Mouse (Mus musculus) intestine, embryonic 15.5 days (tissue): ENCODE measurements at regions not wholly inside any gene's neighbourhood (a gene's known extent, or its start where the extent isn't known, plus 50 kb on each side); places are given as distances from the start of the nearest gene placed in this dataset.

ENCODE experiments used
- ATAC-seq: fragments of 200-750 bp; cut with Nextera tagmentation; 2 replicates; pipeline ENCODE4 v1.8.0; 2017; ENCODE audit warnings: moderate TSS enrichment, moderate library complexity
- H3K27ac ChIP-seq: fragments of 300-500 bp; sonication (generic); 2 replicates; pipeline ENCODE4 v1.5.1; 2015; ENCODE audit warnings: mild to moderate bottlenecking, inconsistent platforms
- H3K27me3 ChIP-seq: fragments of 300-500 bp; sonication (generic); replicated peaks from 2 replicates; pipeline ENCODE4 v1.6.1; 2015; ENCODE audit warnings: inconsistent platforms
- H3K36me3 ChIP-seq: fragments of 300-500 bp; sonication (generic); 2 replicates; pipeline ENCODE4 v1.6.1; 2015; ENCODE audit warnings: inconsistent platforms
- H3K4me1 ChIP-seq: fragments of 300-500 bp; sonication (generic); replicated peaks from 2 replicates; pipeline ENCODE4 v1.6.1; 2015; ENCODE audit warnings: inconsistent platforms
- H3K4me2 ChIP-seq: fragments of 300-500 bp; sonication (generic); replicated peaks from 2 replicates; pipeline ENCODE4 v1.6.1; 2015; ENCODE audit warnings: mild to moderate bottlenecking, inconsistent platforms
- H3K4me3 ChIP-seq: fragments of 300-500 bp; sonication (generic); replicated peaks from 2 replicates; pipeline ENCODE4 v1.5.1; 2015; ENCODE audit warnings: inconsistent platforms
- H3K9ac ChIP-seq: fragments of 300-500 bp; sonication (generic); 2 replicates; pipeline ENCODE4 v1.6.1; 2015; ENCODE audit warnings: inconsistent platforms
- H3K9me3 ChIP-seq: fragments of 300-500 bp; sonication (generic); 2 replicates; pipeline ENCODE4 v1.6.1; 2016; ENCODE audit warnings: inconsistent platforms
- WGBS: fragments of 180-500 bp; shearing (Covaris S2); methylation state at CpG from one replicate; pipeline ENCODE4 v1.1.7; 2015; 5-methylcytosine and 5-hydroxymethylcytosine counted together

GRCm38 (mm10) chr1:186349966-186350365 is 232.9 kb upstream of the Lyplal1 start:
- H3K4me3 ChIP-seq = no peak overlapping the region
- no peak overlapping the region for H3K27ac ChIP-seq
- no peaks in the 10 kb centered on the region for H3K27me3 ChIP-seq
- no peaks in the 10 kb centered on the region for H3K4me1 ChIP-seq
- no peaks in the 10 kb centered on the region for H3K36me3 ChIP-seq
- no peak for ATAC-seq
- H3K9me3 ChIP-seq = no peaks in the 10 kb centered on the region
- 82% methylated on average over 2 of the region's 2 CpGs for WGBS
- no peak overlapping the region for H3K4me2 ChIP-seq
- no peak overlapping the region for H3K9ac ChIP-seq

GRCm38 (mm10) chr1:186347413-186348147 is 230.5 kb upstream of the Lyplal1 start:
- no peak for ATAC-seq
- Histone ChIP-seq H3K36me3 (no peaks in the 10 kb centered on the region), H3K27ac (no peak overlapping the region), H3K27me3 (no peaks in the 10 kb centered on the region), H3K9me3 (no peaks in the 10 kb centered on the region), H3K9ac (no peak overlapping the region), H3K4me1 (no peaks in the 10 kb centered on the region), H3K4me2 (no peak overlapping the region), H3K4me3 (no peak overlapping the region)
- 68% methylated on average over 14 of the region's 14 CpGs for WGBS

- WGBS = 82% methylated on average over 6 of the region's 6 CpGs
- Histone ChIP-seq H3K4me1 (no peaks in the 10 kb centered on the region), H3K36me3 (no peaks in the 10 kb centered on the region), H3K4me2 (no peak overlapping the region), H3K4me3 (no peak overlapping the region), H3K27me3 (no peaks in the 10 kb centered on the region), H3K9ac (no peak overlapping the region), H3K27ac (no peak overlapping the region), H3K9me3 (no peaks in the 10 kb centered on the region)
- ATAC-seq = no peak
These were observed 228.3 kb upstream of the Lyplal1 start for GRCm38 (mm10) chr1:186345449-186345848.

- no peak overlapping the region for H3K4me2 ChIP-seq
- ATAC-seq = no peak
- no peak overlapping the region for H3K9ac ChIP-seq
- H3K9me3 ChIP-seq = no peaks in the 10 kb centered on the region
- no peak overlapping the region for H3K27ac ChIP-seq
- H3K4me3 ChIP-seq = no peak overlapping the region
- 17% methylated on average over 2 of the region's 2 CpGs for WGBS
- no peaks in the 10 kb centered on the region for H3K36me3 ChIP-seq
- H3K4me1 ChIP-seq = no peaks in the 10 kb centered on the region
- H3K27me3 ChIP-seq = no peaks in the 10 kb centered on the region
These were observed 225.9 kb upstream of the Lyplal1 start for GRCm38 (mm10) chr1:186342931-186343506.

GRCm38 (mm10) chr1:186342391-186342790 is 225.3 kb upstream of the Lyplal1 start:
- WGBS = 93% methylated on average over 1 of the region's 1 CpGs
- H3K9me3 ChIP-seq = no peaks in the 10 kb centered on the region

GRCm38 (mm10) chr1:186341878-186342277 is 224.8 kb upstream of the Lyplal1 start:
- no peak overlapping the region for H3K4me3 ChIP-seq
- H3K36me3 ChIP-seq = no peaks in the 10 kb centered on the region
- H3K4me2 ChIP-seq = no peak overlapping the region
- H3K9ac ChIP-seq = no peak overlapping the region
- ATAC-seq = no peak
- WGBS = 59% methylated on average over 3 of the region's 3 CpGs
- H3K27ac ChIP-seq = no peak overlapping the region
- no peaks in the 10 kb centered on the region for H3K4me1 ChIP-seq
- H3K9me3 ChIP-seq = no peaks in the 10 kb centered on the region
- no peaks in the 10 kb centered on the region for H3K27me3 ChIP-seq

More at GRCm38 (mm10) chr1:186342391-186342790, 225.3 kb upstream of the Lyplal1 start:
- Histone ChIP-seq H3K27ac (no peak overlapping the region), H3K4me2 (no peak overlapping the region), H3K4me1 (no peaks in the 10 kb centered on the region), H3K9ac (no peak overlapping the region), H3K27me3 (no peaks in the 10 kb centered on the region), H3K36me3 (no peaks in the 10 kb centered on the region), H3K4me3 (no peak overlapping the region)
- ATAC-seq = no peak

GRCm38 (mm10) chr1:186340701-186341100 is 223.6 kb upstream of the Lyplal1 start:
- no peak for ATAC-seq
- H3K9ac ChIP-seq = no peak overlapping the region
- H3K4me2 ChIP-seq = no peak overlapping the region
- H3K4me3 ChIP-seq = no peak overlapping the region
- no peaks in the 10 kb centered on the region for H3K36me3 ChIP-seq
- H3K27me3 ChIP-seq = no peaks in the 10 kb centered on the region
- 69% methylated on average over 3 of the region's 3 CpGs for WGBS
- no peak overlapping the region for H3K27ac ChIP-seq
- H3K4me1 ChIP-seq = no peaks in the 10 kb centered on the region
- H3K9me3 ChIP-seq = no peaks in the 10 kb centered on the region

GRCm38 (mm10) chr1:186317285-186317684 is 200.2 kb upstream of the Lyplal1 start:
- no peak for ATAC-seq
- no peak overlapping the region for H3K27ac ChIP-seq
- H3K9ac ChIP-seq = no peak overlapping the region
- no peaks in the 10 kb centered on the region for H3K27me3 ChIP-seq
- H3K4me3 ChIP-seq = no peak overlapping the region
- H3K4me2 ChIP-seq = no peak overlapping the region
- no peaks in the 10 kb centered on the region for H3K9me3 ChIP-seq
- H3K4me1 ChIP-seq = no peaks in the 10 kb centered on the region
- WGBS = 97% methylated on average over 2 of the region's 2 CpGs
- H3K36me3 ChIP-seq = no peaks in the 10 kb centered on the region

GRCm38 (mm10) chr1:186314180-186314579 is 197.1 kb upstream of the Lyplal1 start:
- H3K4me2 ChIP-seq = no peak overlapping the region
- H3K4me1 ChIP-seq = no peaks in the 10 kb centered on the region
- H3K36me3 ChIP-seq = no peaks in the 10 kb centered on the region
- no peak overlapping the region for H3K27ac ChIP-seq
- H3K4me3 ChIP-seq = no peak overlapping the region
- ATAC-seq = no peak
- no peak overlapping the region for H3K9ac ChIP-seq
- no peaks in the 10 kb centered on the region for H3K9me3 ChIP-seq
- 82% methylated on average over 4 of the region's 4 CpGs for WGBS
- no peaks in the 10 kb centered on the region for H3K27me3 ChIP-seq

GRCm38 (mm10) chr1:186312698-186313097 is 195.6 kb upstream of the Lyplal1 start:
- H3K4me2 ChIP-seq = no peak overlapping the region
- no peak overlapping the region for H3K27ac ChIP-seq
- H3K27me3 ChIP-seq = no peaks in the 10 kb centered on the region
- no peaks in the 10 kb centered on the region for H3K36me3 ChIP-seq
- H3K4me1 ChIP-seq = no peaks in the 10 kb centered on the region
- ATAC-seq = no peak
- no peak overlapping the region for H3K4me3 ChIP-seq
- WGBS = 91% methylated on average over 9 of the region's 9 CpGs
- H3K9me3 ChIP-seq = no peaks in the 10 kb centered on the region
- H3K9ac ChIP-seq = no peak overlapping the region

- no peaks in the 10 kb centered on the region for H3K36me3 ChIP-seq
- no peaks in the 10 kb centered on the region for H3K27me3 ChIP-seq
- no peak overlapping the region for H3K9ac ChIP-seq
- no peak overlapping the region for H3K4me3 ChIP-seq
- no peak overlapping the region for H3K4me2 ChIP-seq
- H3K4me1 ChIP-seq = no peaks in the 10 kb centered on the region
- 69% methylated on average over 7 of the region's 7 CpGs for WGBS
- no peak for ATAC-seq
- no peak overlapping the region for H3K27ac ChIP-seq
- no peaks in the 10 kb centered on the region for H3K9me3 ChIP-seq
These were observed 194.9 kb upstream of the Lyplal1 start for GRCm38 (mm10) chr1:186312008-186312407.

- H3K9me3 ChIP-seq = no peaks in the 10 kb centered on the region
- H3K9ac ChIP-seq = no peak overlapping the region
- H3K4me3 ChIP-seq = no peak overlapping the region
- H3K4me1 ChIP-seq = no peaks in the 10 kb centered on the region
- H3K27ac ChIP-seq = no peak overlapping the region
- no peaks in the 10 kb centered on the region for H3K36me3 ChIP-seq
- no peaks in the 10 kb centered on the region for H3K27me3 ChIP-seq
- WGBS = 75% methylated on average over 6 of the region's 6 CpGs
- H3K4me2 ChIP-seq = no peak overlapping the region
- no peak for ATAC-seq
These were observed 190.5 kb upstream of the Lyplal1 start for GRCm38 (mm10) chr1:186307627-186308026.

- no peaks in the 10 kb centered on the region for H3K9me3 ChIP-seq
- no peaks in the 10 kb centered on the region for H3K27me3 ChIP-seq
- WGBS = 72% methylated on average over 7 of the region's 7 CpGs
- H3K4me2 ChIP-seq = no peak overlapping the region
- H3K36me3 ChIP-seq = no peaks in the 10 kb centered on the region
- H3K4me3 ChIP-seq = no peak overlapping the region
- ATAC-seq = no peak
- no peak overlapping the region for H3K9ac ChIP-seq
- no peak overlapping the region for H3K27ac ChIP-seq
- H3K4me1 ChIP-seq = no peaks in the 10 kb centered on the region
These were observed 180.4 kb upstream of the Lyplal1 start for GRCm38 (mm10) chr1:186297464-186297863.
